Mouse (Mus musculus) spleen, adult 2 months (tissue): ENCODE measurements around the gene Dnm2.

Experiments used
- CTCF ChIP-seq: fragments of 200-500 bp; IDR thresholded peaks from 2 replicates; pipeline ENCODE4 v1.5.1; 2011; ENCODE audit warnings: mild to moderate bottlenecking, inconsistent platforms; ENCODE audit not compliant: insufficient read depth, insufficient read length, insufficient replicate concordance; ENCODE audit errors: extremely low read depth
- POLR2A ChIP-seq: fragments of 200-500 bp; IDR thresholded peaks from 2 replicates; pipeline ENCODE4 v1.6.1; 2011; ENCODE audit warnings: low read depth, low read length, inconsistent platforms

DNA sequence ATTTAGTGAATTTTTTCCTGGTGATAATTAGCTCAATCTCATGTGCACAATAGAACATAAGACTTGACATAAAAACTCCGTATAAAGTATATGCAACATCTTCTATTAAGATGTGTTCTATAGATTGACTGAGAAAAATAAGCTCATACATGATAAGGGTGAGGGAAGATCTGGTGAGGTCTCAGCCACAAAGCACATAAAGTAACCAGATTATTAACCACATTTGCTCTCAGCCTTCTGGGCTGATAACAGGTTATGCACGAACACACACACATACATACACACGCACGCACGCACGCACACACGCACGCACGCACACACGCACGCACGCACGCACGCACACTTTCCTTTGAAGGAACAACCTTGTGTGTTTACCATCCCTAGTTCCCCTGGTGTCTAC is 111.8 kb downstream of the Dnm2 start:
- no peak for TF ChIP-seq CTCF
- TF ChIP-seq POLR2A, result no peak
